Mouse (Mus musculus) left cerebral cortex, postnatal 25 days (tissue): Measurements from ENCODE around the gene Tmc8. TPM values are rescaled to one million over a fixed set of nuclear protein-coding genes. Genes with fewer than 3 reads are reported as not detected.
"Not testable (repeated sequence)": the region's sequence is repeated elsewhere in the genome, so short reads cannot be mapped to it uniquely, and the experiment has no call there.

Source experiments
- DNase-seq, 2 experiments: peaks; one replicate each; pipeline ENCODE4 v3.0.0; 2022; ENCODE audit warnings: low spot score in 2 of 2, mixed read lengths in 1 of 2
- intact Hi-C: fragments of 180-260 bp; cut with DNase I; formaldehyde crosslinking; loops from one replicate; pipeline ENCODE4 v1.15.1; 2025
- total RNA-seq, 2 experiments: library from RNA; stranded (reverse); gene quantifications; 2 replicates each; pipeline ENCODE4 v1.2.3; 2021

Gene Tmc8
- total RNA-seq, 2 experiments from 2014 or later = 0.60 to 1.1 TPM

DNA sequence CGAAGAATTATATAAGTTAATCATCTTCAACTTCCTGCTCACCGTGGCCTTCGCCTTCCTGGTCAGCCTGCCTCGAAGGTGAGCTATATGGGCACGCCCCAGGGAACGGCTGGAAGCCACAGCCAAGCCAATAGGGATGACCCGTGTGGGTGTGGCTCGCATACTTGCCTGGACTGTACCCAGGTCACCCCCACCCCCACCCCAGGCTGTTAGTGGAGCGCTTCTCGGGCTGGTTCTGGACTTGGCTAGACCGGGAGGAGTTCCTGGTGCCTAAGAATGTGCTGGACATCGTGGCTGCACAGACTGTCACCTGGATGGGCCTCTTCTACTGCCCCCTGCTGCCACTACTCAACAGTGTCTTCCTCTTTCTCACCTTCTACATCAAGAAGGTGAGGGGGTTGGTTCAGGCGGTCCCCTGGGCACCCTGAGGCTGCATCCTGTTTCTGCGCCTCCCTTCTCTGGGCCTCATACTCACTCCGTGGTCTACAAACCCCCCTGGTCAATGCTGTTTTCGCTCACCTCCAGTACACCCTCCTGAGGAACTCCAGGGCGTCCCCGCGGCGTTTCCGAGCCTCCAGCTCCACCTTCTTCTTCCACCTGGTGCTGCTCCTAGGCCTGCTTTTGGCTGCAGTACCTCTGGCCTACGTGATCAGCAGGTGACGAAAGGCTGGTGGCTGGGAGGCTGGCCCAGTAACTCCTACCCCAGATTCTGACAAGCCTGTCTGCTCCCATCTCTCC, 9.0 kb downstream of the Tmc8 start:
- intact Hi-C loops = loop anchor here (1.0 kb wide), 1 partner anchor 33 kb away; no protein-coding TSS in a partner anchor
- DNase-seq = no peak

DNA sequence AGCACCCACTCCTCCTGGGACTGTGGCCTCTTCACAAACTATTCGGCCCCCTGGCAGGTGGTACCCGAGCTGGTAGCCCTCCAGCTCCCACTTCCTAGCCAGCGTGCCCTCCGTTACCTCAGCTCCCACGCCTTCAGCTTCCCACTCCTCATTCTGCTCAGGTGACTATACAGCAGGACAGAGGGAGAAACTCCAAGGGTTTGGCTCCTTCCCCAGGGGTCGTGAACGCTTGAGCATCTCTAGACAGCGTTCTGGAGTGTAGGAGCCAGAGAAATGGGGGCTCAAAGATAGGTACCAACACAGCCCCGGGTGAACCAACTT, 9.5 kb downstream of the Tmc8 start:
- DNase-seq = no peak
- intact Hi-C loops = no loop called here

DNA sequence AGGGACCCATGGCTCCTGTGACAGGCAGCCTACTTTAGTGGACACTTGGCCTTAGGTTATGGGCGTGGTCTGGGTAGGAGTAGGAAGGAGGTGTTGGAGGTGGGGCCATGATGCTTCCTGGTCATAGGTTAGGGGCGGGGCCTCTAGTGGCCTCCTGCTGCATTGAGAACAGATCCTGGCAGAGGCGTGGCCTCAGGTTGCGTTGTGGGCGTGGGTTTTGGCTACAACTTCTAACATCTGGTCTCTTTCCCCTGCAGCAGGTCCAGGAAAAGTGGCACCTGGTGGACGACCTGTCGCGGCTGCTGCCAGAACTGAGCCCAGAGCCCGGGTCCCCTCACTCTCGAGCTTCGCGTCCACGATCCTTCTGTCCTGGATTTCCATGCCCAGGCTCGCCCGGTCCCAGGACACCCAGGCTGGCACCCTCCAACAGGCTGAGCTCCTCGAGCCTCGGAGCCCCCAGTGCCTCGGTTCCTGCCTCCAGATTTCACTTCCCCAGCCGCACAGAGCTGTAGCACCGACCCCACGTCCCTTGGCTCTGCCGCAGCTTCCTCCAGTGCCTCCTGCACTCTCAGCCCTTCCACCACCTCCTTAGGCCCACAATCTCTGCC, 10.5 kb downstream of the Tmc8 start:
- DNase-seq = no peak
- intact Hi-C loops = no loop called here

DNA sequence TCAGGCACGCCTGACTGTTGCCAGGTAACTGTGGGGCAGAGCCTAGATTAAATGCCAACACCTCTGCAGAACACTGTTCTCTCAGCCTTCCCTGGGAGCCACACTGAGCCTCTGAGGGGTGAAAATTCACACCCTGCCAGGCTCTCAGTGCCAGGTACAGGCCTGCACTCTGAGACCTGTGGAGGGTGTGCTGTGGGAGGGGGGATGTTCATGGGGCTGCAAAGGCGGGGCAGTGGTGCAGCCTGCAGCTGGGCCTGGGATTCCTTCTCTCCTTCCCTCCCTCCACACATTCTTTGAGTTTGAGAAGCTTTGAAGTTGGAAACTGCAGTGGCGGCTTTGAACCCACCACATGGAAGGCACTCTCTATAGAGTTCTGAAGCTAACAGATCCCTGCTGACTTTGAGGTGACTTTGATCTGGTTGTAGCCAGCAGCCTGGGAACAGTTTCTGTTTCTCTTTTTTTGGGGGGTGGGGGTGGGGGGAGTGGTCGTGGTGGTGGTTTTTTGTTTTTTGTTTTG, 12.2 kb downstream of the Tmc8 start:
- no peak for DNase-seq
- intact Hi-C loops = no loop called here

DNA sequence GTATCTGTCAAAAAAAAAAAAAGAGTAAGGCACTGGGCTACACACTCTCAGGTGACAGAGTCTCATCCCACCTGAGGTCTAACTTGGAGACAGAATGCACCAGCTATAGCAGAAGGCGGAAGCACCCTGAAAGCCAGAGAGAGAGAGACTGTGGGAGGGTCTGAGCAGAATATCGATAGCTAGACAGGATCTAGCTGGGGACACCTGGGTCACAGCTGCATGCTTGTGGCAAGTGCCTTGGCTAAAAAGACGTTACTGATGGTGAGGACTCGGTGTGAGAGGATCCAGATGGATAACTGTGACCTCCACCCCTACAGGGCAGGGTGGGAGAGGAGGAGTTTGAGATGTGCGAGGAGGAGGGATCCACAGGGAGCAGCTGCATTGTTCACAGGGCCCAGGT, 15.1 kb downstream of the Tmc8 start:
- intact Hi-C loops = no loop called here

DNA sequence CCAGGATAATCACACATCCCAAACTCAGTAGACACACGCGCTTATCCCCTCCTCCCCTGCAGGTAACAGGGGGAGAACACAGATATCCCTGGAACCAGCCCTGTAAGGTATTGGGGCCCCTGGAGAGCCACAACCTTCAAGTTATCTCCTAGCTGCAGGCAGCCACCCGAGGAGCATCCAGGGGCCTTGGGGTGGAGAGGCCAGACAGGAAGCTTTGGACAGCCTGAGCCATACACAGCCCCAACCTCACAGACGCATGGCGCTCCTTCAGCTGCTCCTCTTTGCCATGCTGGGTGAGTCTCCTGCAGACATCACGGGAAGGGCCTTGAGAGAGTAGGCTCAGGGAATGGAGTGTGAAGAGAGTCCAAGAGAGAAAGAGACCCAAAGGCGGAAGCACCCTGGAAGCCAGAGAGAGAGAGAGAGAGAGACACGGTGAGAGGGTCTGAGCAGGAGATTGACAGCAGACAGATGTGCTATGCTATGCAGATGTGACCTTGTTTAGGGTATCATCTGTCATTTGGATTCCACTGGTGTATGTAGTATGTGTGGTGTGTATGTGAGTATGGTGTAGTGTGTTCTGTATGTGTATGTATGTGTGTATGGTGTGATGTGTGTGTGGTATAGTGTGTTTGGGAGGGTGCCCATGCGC, 15.8 kb downstream of the Tmc8 start, which contains the start of gene 6030468B19Rik:
Gene 6030468B19Rik, plus strand, starts transcription at position 150 of the 649 bp plus-strand sequence.
- intact Hi-C loops = no loop called here
- no peak for DNase-seq

More for the DNA sequence above, 15.1 kb downstream of the Tmc8 start:
- no peak for DNase-seq

DNA sequence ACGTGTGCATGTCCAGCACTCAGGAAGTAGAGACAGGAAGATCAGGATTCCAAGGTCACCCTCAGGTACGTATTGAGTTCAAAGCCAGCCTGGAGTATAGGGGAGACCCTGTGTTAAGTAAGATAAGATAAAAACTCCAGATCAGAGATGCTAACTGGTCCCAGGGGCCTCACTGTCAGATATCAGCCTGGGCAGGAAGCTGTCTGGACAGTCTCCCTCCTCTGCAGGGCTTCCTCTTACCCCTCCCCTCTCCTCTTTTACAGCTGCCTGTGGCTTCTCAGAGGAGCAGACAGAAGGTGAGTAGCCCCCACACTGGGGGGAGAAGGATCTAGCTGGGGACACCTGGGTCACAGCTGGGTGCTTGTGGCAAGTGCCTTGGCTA, 16.3 kb downstream of the Tmc8 start:
- DNase-seq = no peak
- intact Hi-C loops = no loop called here

DNA sequence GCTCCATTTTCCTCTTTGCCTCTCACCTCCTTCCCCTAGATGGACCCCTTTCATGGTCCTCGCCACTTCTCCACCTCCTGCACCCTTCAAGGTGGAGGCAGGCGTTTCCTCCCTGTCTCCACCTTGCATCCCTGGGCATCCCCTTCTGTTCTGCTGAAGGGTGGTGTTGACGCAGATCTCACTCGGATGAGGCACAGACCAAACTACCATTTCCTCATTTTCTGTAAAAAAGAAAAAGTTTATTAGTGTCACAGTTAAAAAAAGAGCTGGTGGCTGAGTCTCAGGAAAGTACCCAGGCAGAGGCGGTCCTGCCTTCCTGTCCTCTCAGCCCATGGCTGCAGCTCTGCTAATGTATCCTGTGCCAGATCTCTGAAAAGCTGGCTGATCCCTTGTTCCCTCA, 17.3 kb downstream of the Tmc8 start:
- intact Hi-C loops = no loop called here
- no peak for DNase-seq

DNA sequence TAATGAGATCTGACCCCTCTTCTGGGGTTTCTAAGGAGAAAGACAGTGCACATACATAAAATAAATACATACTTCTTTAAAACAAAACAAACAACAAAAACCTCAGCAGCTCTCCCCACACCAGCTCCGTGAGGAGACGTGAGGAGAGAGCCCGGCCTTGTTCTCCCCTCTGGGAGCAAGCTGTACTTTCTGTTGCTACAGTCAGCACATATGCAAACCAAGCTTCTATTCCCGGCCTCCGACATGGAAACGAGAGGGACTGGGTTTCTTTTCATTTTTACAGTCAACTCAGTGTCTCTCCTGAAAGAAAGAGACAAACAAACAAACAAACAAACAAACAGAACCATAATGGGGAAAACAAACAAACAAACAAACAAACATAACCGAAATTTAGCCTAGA, 18.2 kb downstream of the Tmc8 start:
- intact Hi-C loops = no loop called here
- DNase-seq = no peak

DNA sequence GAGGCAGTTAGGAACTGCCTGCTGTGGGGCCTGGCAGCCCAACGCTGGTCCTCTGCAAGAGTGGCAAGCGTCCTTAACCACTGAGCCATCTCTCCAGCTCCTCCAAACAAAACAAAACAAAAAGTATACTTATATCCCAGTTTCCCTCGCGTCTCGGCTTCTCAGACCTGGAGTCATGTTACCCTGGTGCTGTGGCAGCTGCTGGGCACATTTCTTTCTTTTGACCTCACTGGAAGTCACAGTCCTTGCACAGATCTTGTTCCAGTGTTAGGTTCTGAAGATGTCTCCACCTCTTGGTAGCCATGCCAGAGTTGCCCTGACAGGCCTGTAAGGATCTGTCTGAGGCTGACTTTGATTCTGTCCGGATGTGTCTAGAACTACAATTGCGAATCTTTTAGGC, 19.8 kb downstream of the Tmc8 start:
- DNase-seq = no peak
- intact Hi-C loops = no loop called here

DNA sequence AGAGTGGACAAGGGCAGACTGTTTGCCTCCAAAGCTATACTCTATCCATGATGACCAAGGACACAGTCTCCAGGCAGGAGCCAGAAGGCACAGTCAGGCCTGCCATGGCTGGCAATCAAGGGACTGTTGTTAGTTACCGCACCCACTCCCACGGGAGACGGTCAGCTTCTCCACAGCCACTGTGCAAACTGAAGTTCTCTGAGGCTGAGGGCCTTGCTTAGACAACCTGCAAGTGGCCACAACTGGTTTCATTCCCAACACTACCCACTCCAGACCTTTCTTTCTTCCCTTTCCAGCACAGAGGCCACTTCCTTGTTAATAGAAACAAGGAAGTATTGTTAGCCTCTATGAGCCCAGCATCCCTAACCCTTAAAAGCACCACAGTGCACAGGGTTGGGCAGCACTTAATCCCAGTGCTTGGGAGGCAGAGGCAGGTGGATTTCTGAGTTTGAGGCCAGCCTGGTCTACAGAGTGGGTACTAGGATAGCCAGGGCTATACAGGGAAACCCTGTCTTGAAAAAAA, 21.4 kb downstream of the Tmc8 start:
- DNase-seq = no peak
- intact Hi-C loops = no loop called here

DNA sequence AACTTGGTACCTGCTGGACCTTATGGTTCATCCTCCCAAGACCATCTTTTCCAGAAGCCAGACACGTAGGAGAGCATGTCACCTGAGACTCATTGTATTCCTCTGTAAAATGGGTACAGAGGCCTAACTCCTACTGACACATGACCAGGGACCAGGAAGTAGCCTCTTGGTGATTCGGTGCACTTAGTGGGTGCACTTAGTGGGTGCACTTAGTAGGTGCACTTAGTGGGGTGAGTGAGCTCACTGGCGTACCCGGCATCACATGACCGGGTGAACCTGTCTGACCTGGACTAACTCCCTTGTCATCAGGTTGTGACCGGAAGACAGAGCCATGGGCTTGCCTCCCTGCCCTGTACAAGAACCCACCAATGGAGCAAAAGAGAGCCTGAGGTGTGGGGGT, 24.9 kb downstream of the Tmc8 start:
- no peak for DNase-seq
- intact Hi-C loops = no loop called here

DNA sequence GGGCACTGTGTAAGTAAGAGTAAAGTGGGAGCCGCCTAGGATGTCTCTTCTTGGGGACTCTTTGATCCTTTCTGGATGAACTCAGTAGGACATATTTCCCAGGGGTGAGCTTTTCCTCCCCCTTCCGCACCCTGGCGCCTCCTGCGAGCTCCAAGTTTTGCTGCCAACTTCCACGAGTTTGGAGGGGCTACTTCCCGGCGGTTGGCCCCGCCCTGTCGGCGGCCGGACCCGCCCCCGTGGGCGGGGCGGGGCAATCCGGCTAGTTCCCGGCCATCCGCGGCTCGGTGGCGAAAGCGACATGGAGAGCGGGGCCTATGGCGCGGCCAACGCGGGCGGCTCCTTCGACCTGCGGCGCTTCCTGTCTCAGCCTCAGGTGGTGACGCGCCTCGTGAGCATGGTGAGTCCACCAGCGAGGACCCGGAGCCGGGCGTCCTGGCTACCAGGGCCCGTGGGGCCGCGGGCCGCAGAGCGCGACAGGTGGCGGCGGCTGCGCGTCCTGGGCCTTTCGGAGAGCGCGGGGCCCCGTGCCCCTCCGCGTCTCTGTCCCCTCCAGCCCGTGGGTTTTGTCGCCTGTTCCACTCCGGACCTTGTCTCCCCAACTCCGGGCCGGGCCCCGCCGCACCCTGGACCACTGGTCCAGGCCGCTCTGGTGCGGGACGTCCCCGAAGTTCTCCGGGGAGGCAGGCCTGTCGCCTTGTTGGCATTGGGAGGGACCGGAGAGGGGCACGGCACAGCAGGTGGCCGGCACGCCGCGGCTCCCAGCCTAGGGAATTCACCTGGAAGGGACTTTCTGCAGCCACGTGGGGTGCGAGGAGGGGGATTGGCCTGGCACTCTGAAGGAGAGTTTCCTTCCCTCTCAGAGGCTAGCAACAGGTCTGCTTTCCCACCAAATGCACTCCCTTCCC, 27.8 kb downstream of the Tmc8 start, which contains the start of the genes Gm20708 and Syngr2:
Gene Gm20708, plus strand, starts transcription at position 262 of the 905 bp plus-strand sequence.
Gene Syngr2, plus strand, starts transcription at position 262 of the 905 bp plus-strand sequence.
- peak in 1 of 2 experiments; percentile 38 for DNase-seq
- intact Hi-C loops = no loop called here

DNA sequence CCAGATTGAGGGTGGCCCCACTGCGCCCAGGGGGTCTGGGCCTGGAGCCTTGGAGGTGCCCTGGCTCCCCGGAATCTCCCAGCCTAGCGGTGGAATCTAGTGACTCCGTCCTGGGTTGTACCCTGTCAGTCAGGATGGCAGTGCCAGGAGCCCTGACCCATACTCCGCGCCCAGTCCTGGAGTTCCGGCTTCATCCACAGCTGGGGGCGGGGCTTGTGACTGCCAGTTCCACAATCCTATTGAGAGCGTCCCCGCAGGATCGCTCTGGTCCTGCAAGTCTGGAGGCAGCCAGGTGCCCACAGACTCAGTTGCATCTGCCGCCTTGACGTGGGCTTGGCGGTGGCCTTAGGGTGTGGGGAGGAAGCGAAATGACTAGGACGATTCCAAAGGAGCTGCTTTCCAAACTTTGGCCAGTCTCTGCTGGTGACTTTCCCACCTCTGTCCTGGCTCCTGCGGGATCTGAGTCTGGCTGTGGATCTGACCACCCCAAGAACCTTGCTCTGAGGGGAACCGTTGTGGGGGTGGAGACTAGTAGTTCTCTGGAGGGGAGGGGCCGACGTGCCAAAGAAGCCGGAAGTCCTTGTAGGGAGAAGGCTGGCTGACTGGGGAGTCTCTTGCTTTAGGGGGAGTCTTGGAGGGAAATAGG, 28.6 kb downstream of the Tmc8 start:
- intact Hi-C loops = no loop called here
- peak; percentile 56 to 57 for DNase-seq

DNA sequence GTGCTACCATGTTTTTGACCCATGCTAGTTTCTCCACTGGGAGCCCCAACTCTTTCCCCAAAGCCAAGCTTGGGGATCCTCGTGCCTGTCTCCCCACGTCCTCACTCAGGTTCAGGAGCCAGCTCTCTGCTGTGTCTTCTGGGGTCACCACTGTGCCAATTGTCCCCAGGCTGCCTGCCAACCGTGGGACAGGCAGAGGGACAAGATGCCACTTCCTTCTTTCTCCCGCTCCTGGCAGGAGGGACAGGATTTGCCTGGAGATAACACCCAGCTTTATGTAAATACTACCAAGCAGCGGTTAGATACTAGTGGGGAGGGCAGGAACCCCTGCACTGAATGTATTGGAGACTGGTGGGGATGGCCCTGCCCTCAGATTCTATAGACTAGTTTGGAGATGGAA, 32.0 kb downstream of the Tmc8 start:
- intact Hi-C loops = no loop called here
- DNase-seq = no peak

DNA sequence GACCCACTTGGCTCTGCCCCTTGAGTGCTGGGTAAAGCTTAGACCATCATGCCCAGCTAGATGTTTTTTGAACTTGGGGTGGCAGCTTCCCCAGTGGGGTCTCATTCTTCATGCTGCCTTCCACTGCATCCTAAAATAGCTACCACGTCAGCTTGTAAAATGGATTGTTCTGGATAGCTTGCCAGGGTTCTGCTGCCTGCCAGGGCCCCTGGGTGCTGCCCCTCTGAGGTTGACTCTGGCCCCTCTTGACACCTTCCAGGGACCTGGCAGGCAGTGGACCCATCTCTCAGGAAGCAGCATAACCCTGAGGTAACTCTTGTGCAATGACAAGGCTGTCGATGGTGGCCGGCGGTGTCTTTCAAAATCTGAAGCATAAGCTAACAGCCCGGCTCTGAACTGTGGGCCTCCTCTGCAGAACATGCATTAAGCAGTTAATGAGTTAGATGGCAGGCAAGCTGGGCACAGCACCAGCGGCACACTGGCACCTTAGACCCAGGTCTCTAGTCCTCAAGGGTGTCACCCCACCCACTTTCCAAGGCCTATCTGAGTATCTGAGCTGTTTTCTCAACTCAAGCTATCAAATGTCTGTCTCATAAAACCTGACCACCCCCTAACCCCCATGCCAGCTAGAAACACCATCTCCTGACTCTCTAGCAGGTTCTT, 33.0 kb downstream of the Tmc8 start:
- no peak for DNase-seq
- intact Hi-C loops = no loop called here

DNA sequence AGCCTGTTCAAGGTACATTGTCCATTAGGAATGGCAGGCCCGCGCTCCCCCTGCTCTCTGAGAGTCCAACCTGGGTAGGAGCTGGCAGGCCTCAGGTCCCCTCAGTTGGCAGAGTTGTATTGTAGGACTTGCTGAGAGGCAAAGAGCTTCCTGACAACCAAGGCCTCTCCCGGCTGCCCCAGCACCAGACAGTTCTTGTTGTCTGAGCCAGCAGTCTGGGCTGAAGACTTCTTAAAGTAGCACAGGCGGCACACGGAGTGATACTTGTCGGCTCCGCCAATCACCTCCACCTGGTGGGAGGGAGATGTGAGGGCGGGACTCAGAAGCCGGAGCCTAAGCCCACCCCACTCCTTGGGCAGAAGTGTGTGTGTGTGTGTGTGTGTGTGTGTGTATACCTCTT, 34.0 kb downstream of the Tmc8 start:
- peak in 1 of 2 experiments; percentile 31 for DNase-seq
- intact Hi-C loops = not testable (repeated sequence)

DNA sequence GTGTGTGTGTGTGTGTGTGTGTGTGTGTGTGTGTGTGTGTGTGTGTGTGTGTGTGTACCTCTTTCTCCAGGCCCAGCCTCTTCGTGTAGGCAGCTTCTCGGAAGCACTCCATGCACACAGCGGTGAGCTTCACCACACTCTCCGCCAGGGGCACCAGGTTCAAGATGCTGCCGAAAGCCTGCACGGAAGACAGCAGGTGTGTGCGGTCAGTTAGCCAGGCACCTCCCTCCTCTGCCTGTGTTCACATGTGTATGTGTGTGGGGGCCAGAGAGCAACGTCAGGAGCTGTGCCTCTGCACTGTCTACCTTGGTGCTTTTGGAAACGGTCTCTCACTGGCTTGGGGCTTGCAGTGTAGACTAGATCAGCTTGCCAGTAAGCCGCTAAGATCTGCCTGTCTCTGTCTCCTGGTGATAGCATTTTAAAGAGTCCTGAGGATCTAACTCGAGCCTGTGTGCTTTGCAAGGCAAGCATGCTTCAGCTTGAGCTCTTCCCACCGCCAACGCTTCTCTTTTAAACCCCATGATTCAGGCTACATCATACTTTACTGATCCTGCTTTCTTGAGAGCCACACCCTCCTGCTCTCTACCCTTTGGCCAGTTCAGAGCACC, 34.6 kb downstream of the Tmc8 start:
- intact Hi-C loops = no loop called here
- peak in 1 of 2 experiments; percentile 53 for DNase-seq
